Mouse (Mus musculus): Measurements from ENCODE around the gene Akap13. TPM values are rescaled to one million over a fixed set of nuclear protein-coding genes. Genes with fewer than 3 reads are reported as not detected.
"Not testable (repeated sequence)": the region's sequence is repeated elsewhere in the genome, so short reads cannot be mapped to it uniquely, and the experiment has no call there.

Gene Akap13
- polyA plus RNA-seq, 1 experiment from 2014 or later, result 12.0 TPM

GRCm38 (mm10) chr7:75769909-75770308, 314.6 kb downstream of the Akap13 start:
- no peak for ATAC-seq
- Histone ChIP-seq H3K4me2 (ENCODE audit: low read length) (no peak overlapping the region), H3K27ac (ENCODE audit: low read length) (no peak overlapping the region), H3K36me3 (ENCODE audit: control insufficient read depth, insufficient read depth) (no peaks in the 10 kb centered on the region), H3K9ac (replicated peaks; ENCODE audit: low read depth, low read length) (no peak overlapping the region), H3K4me3 (replicated peaks; ENCODE audit: low read length) (no peak overlapping the region), H3K27me3 (replicated peaks; ENCODE audit: control insufficient read depth, insufficient read depth, low read length) (no peaks in the 10 kb centered on the region), H3K9me3 (ENCODE audit: control insufficient read depth, low read length) (no peaks in the 10 kb centered on the region), H3K4me1 (replicated peaks; ENCODE audit: control insufficient read depth, insufficient read depth, low read length) (no peaks in the 10 kb centered on the region)
- 91% methylated on average over 9 of the region's 9 CpGs for WGBS

GRCm38 (mm10) chr7:75774095-75775078, 319.1 kb downstream of the Akap13 start:
- not testable (repeated sequence) for H3K36me3 ChIP-seq (ENCODE audit: control insufficient read depth, insufficient read depth); ATAC-seq; H3K4me1 ChIP-seq (replicated peaks; ENCODE audit: control insufficient read depth, insufficient read depth, low read length); H3K4me3 ChIP-seq (replicated peaks; ENCODE audit: low read length); H3K27me3 ChIP-seq (replicated peaks; ENCODE audit: control insufficient read depth, insufficient read depth, low read length); H3K9me3 ChIP-seq (ENCODE audit: control insufficient read depth, low read length); H3K4me2 ChIP-seq (ENCODE audit: low read length); H3K9ac ChIP-seq (replicated peaks; ENCODE audit: low read depth, low read length); H3K27ac ChIP-seq (ENCODE audit: low read length)
- WGBS, result 95% methylated on average over 18 of the region's 18 CpGs

- no peak for ATAC-seq
- Histone ChIP-seq H3K9ac (replicated peaks; ENCODE audit: low read depth, low read length) (no peak overlapping the region), H3K36me3 (ENCODE audit: control insufficient read depth, insufficient read depth) (no peaks in the 10 kb centered on the region; the same call in 1 of the 2 replicates), H3K4me2 (ENCODE audit: low read length) (no peak overlapping the region), H3K4me1 (replicated peaks; ENCODE audit: control insufficient read depth, insufficient read depth, low read length) (no peaks in the 10 kb centered on the region), H3K27ac (ENCODE audit: low read length) (no peak overlapping the region), H3K27me3 (replicated peaks; ENCODE audit: control insufficient read depth, insufficient read depth, low read length) (no peaks in the 10 kb centered on the region), H3K4me3 (replicated peaks; ENCODE audit: low read length) (no peak overlapping the region), H3K9me3 (ENCODE audit: control insufficient read depth, low read length) (no peaks in the 10 kb centered on the region)
- WGBS, result 99% methylated on average over 2 of the region's 2 CpGs
Measured at GRCm38 (mm10) chr7:75778053-75778452, 322.7 kb downstream of the Akap13 start.

- H3K4me1 ChIP-seq (replicated peaks; ENCODE audit: control insufficient read depth, insufficient read depth, low read length), result no peaks in the 10 kb centered on the region
- no peaks in the 10 kb centered on the region for H3K9me3 ChIP-seq (ENCODE audit: control insufficient read depth, low read length)
- no peak overlapping the region for H3K9ac ChIP-seq (replicated peaks; ENCODE audit: low read depth, low read length)
- no peak overlapping the region for H3K27ac ChIP-seq (ENCODE audit: low read length)
- H3K4me2 ChIP-seq (ENCODE audit: low read length), result no peak overlapping the region
- no peaks in the 10 kb centered on the region for H3K27me3 ChIP-seq (replicated peaks; ENCODE audit: control insufficient read depth, insufficient read depth, low read length)
- ATAC-seq, result no peak
- H3K4me3 ChIP-seq (replicated peaks; ENCODE audit: low read length), result no peak overlapping the region
- H3K36me3 ChIP-seq (ENCODE audit: control insufficient read depth, insufficient read depth), result no peaks in the 10 kb centered on the region; the same call in 1 of the 2 replicates
- 11% methylated on average over 5 of the region's 5 CpGs for WGBS
Measured at GRCm38 (mm10) chr7:75780812-75781211, 325.5 kb downstream of the Akap13 start.

GRCm38 (mm10) chr7:75781298-75781947, 326.1 kb downstream of the Akap13 start:
- Histone ChIP-seq H3K27ac (ENCODE audit: low read length) (no peak overlapping the region), H3K9ac (replicated peaks; ENCODE audit: low read depth, low read length) (peak overlapping the region; percentile 66), H3K9me3 (ENCODE audit: control insufficient read depth, low read length) (no peaks in the 10 kb centered on the region), H3K4me1 (replicated peaks; ENCODE audit: control insufficient read depth, insufficient read depth, low read length) (no peaks in the 10 kb centered on the region), H3K4me3 (replicated peaks; ENCODE audit: low read length) (peak overlapping the region; percentile 66), H3K4me2 (ENCODE audit: low read length) (peak overlapping the region; percentile 71), H3K36me3 (ENCODE audit: control insufficient read depth, insufficient read depth) (no peaks in the 10 kb centered on the region; the same call in 1 of the 2 replicates), H3K27me3 (replicated peaks; ENCODE audit: control insufficient read depth, insufficient read depth, low read length) (no peaks in the 10 kb centered on the region)
- WGBS, result 7% methylated on average over 13 of the region's 13 CpGs
- peak; percentile 24 for ATAC-seq

GRCm38 (mm10) chr7:75781948-75782722, 326.8 kb downstream of the Akap13 start:
- ATAC-seq, result peak; percentile 99
- Histone ChIP-seq H3K4me3 (replicated peaks; ENCODE audit: low read length) (peak overlapping the region; percentile 66), H3K4me1 (replicated peaks; ENCODE audit: control insufficient read depth, insufficient read depth, low read length) (no peaks in the 10 kb centered on the region), H3K27me3 (replicated peaks; ENCODE audit: control insufficient read depth, insufficient read depth, low read length) (no peaks in the 10 kb centered on the region), H3K27ac (ENCODE audit: low read length) (no peak overlapping the region), H3K9ac (replicated peaks; ENCODE audit: low read depth, low read length) (peak overlapping the region; percentile 66), H3K4me2 (ENCODE audit: low read length) (peak overlapping the region; percentile 71), H3K36me3 (ENCODE audit: control insufficient read depth, insufficient read depth) (no peaks in the 10 kb centered on the region; the same call in 1 of the 2 replicates), H3K9me3 (ENCODE audit: control insufficient read depth, low read length) (no peaks in the 10 kb centered on the region)
- WGBS, result 14% methylated on average over 36 of the region's 36 CpGs

- no peaks in the 10 kb centered on the region for H3K4me1 ChIP-seq (replicated peaks; ENCODE audit: control insufficient read depth, insufficient read depth, low read length)
- H3K4me2 ChIP-seq (ENCODE audit: low read length), result no peak overlapping the region
- 79% methylated on average over 3 of the region's 3 CpGs for WGBS
Measured at GRCm38 (mm10) chr7:75782723-75783011, 327.3 kb downstream of the Akap13 start.

GRCm38 (mm10) chr7:75785388-75786328, 330.3 kb downstream of the Akap13 start:
- H3K9ac ChIP-seq (replicated peaks; ENCODE audit: low read depth, low read length), result no peak overlapping the region
- no peaks in the 10 kb centered on the region for H3K4me1 ChIP-seq (replicated peaks; ENCODE audit: control insufficient read depth, insufficient read depth, low read length)
- no peaks in the 10 kb centered on the region for H3K36me3 ChIP-seq (ENCODE audit: control insufficient read depth, insufficient read depth)
- no peak overlapping the region for H3K4me2 ChIP-seq (ENCODE audit: low read length)
- H3K27ac ChIP-seq (ENCODE audit: low read length), result no peak overlapping the region
- WGBS, result 93% methylated on average over 14 of the region's 14 CpGs
- no peaks in the 10 kb centered on the region for H3K27me3 ChIP-seq (replicated peaks; ENCODE audit: control insufficient read depth, insufficient read depth, low read length)
- no peak overlapping the region for H3K4me3 ChIP-seq (replicated peaks; ENCODE audit: low read length)
- no peaks in the 10 kb centered on the region for H3K9me3 ChIP-seq (ENCODE audit: control insufficient read depth, low read length)
- no peak for ATAC-seq

More at GRCm38 (mm10) chr7:75782723-75783011, 327.3 kb downstream of the Akap13 start:
- ATAC-seq, result no peak
- no peaks in the 10 kb centered on the region for H3K9me3 ChIP-seq (ENCODE audit: control insufficient read depth, low read length)
- H3K9ac ChIP-seq (replicated peaks; ENCODE audit: low read depth, low read length), result no peak overlapping the region
- no peaks in the 10 kb centered on the region for H3K27me3 ChIP-seq (replicated peaks; ENCODE audit: control insufficient read depth, insufficient read depth, low read length)
- no peaks in the 10 kb centered on the region for H3K36me3 ChIP-seq (ENCODE audit: control insufficient read depth, insufficient read depth)
- no peak overlapping the region for H3K4me3 ChIP-seq (replicated peaks; ENCODE audit: low read length)
- no peak overlapping the region for H3K27ac ChIP-seq (ENCODE audit: low read length)
